Mouse (Mus musculus) liver, postnatal 0 days (tissue): Measurements from ENCODE around the gene Crp. TPM values are rescaled to one million over a fixed set of nuclear protein-coding genes. Genes with fewer than 3 reads are reported as not detected.

Source experiments
- ATAC-seq: fragments of 200-750 bp; cut with Nextera tagmentation; 2 replicates; pipeline ENCODE4 v1.8.0; 2017; ENCODE audit warnings: mild to moderate bottlenecking, moderate library complexity
- DNase-seq: peaks from one replicate; pipeline ENCODE4 v3.0.0-alpha.2; 2016
- H3K27ac ChIP-seq: fragments of 300-500 bp; sonication (generic); 2 replicates; pipeline ENCODE4 v1.5.1; 2014; ENCODE audit warnings: antibody characterized with exemption, moderate library complexity, mild to moderate bottlenecking, low read depth
- H3K27me3 ChIP-seq: fragments of 300-500 bp; sonication (generic); 2 replicates; pipeline ENCODE4 v1.6.1; 2014; ENCODE audit warnings: low read length, control low read depth, mixed read lengths; ENCODE audit not compliant: insufficient read depth
- H3K36me3 ChIP-seq: fragments of 300-500 bp; sonication (generic); replicated peaks from 2 replicates; pipeline ENCODE4 v1.6.1; 2014; ENCODE audit warnings: mild to moderate bottlenecking, control low read depth, low read length, moderate library complexity, mixed read lengths; ENCODE audit not compliant: insufficient read depth
- H3K4me1 ChIP-seq: fragments of 300-500 bp; sonication (generic); 2 replicates; pipeline ENCODE4 v1.6.1; 2014; ENCODE audit warnings: antibody characterized with exemption, mild to moderate bottlenecking, control low read depth; ENCODE audit not compliant: insufficient read depth
- H3K4me2 ChIP-seq: fragments of 300-500 bp; sonication (generic); 2 replicates; pipeline ENCODE4 v1.6.1; 2014; ENCODE audit warnings: low read depth, mild to moderate bottlenecking, low read length, moderate library complexity, mixed read lengths
- H3K4me3 ChIP-seq: fragments of 300-500 bp; sonication (generic); 2 replicates; pipeline ENCODE4 v1.5.1; 2014; ENCODE audit warnings: low read depth, low read length
- H3K9ac ChIP-seq: fragments of 300-500 bp; sonication (generic); replicated peaks from 2 replicates; pipeline ENCODE4 v1.6.1; 2014; ENCODE audit warnings: mild to moderate bottlenecking, moderate library complexity
- H3K9me3 ChIP-seq: fragments of 300-500 bp; sonication (generic); 2 replicates; pipeline ENCODE4 v1.6.1; 2016; ENCODE audit warnings: mild to moderate bottlenecking, control low read depth, low read length, mixed read lengths
- CTCF ChIP-seq: sonication (generic); IDR thresholded peaks from 2 replicates; pipeline ENCODE4 v1.5.1; 2016; ENCODE audit warnings: antibody characterized with exemption, low read depth
- EP300 ChIP-seq: IDR thresholded peaks from 2 replicates; pipeline ENCODE4 v1.6.1; 2016; ENCODE audit warnings: antibody characterized with exemption, low read depth, mild to moderate bottlenecking
- WGBS: fragments of 180-500 bp; shearing (Covaris S2); extraction: QIAGEN DNeasy Blood & Tissue Kit; methylation state at CpG from one replicate; pipeline ENCODE4 v1.1.7; 2014; ENCODE audit not compliant: insufficient replicate concordance; 5-methylcytosine and 5-hydroxymethylcytosine counted together
- polyA plus RNA-seq: library from polyadenylated mRNA; unstranded; fragments of >200 nt; fragmentation: Nextera tagmentation; extraction: Ambion mirVana; gene quantifications from 2 replicates; pipeline ENCODE4 v1.2.1, GENCODE M21; 2015

Crp gene
- polyA plus RNA-seq, 1 experiment from 2014 or later: 340 TPM

DNA sequence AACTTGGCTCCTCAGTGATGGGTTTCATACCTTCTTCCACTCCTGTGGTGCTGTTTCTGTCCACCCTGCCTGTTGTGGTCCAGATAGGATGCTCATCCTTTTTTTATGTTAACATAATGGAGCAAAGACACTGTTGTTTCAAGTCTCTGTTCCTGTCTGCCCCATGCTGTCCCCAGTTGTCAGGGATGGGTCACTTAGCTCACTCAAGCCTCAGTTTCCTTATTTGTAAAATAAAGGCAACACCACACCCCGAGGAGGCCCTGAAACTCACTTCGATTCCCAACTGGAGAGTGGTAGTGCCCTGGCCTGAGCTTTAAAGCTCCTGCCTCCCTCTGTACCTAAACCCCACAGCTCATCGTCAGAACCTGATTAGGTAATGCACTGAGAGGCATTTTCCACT, 40.6 kb upstream of the Crp start:
- H3K4me1 ChIP-seq: no peaks in the 10 kb centered on the region
- H3K9ac ChIP-seq: no peak overlapping the region
- H3K4me3 ChIP-seq: no peak overlapping the region
- 70% methylated on average over 3 of the region's 3 CpGs for WGBS
- H3K27me3 ChIP-seq: no peaks in the 10 kb centered on the region
- ATAC-seq (no peak), DNase-seq (no peak)
- H3K4me2 ChIP-seq: no peak overlapping the region
- H3K9me3 ChIP-seq: no peaks in the 10 kb centered on the region
- H3K36me3 ChIP-seq: no peaks in the 10 kb centered on the region
- TF ChIP-seq CTCF: no peak
- no peak overlapping the region for H3K27ac ChIP-seq

DNA sequence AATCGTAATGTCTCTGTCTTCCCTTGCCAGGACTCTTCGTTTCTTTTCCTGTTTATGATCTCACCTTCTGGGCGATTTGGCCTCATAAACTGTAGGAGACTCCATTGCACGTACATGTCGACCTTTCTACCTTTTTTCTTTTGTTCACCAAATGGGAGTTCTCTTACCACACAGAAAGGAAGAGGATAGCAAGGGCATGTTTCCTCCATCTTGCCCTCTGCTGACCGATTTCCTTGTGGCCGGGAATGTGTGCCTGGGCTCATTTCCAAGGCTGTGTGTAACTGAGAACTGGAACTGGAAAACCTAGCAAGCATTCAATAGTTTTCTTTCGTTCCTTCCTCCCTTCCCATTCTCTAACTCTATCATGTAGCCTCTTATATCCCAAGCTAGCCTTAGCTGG, 38.2 kb upstream of the Crp start:
- Histone ChIP-seq H3K27ac (no peak overlapping the region), H3K27me3 (no peaks in the 10 kb centered on the region), H3K9ac (no peak overlapping the region), H3K36me3 (no peaks in the 10 kb centered on the region), H3K4me2 (no peak overlapping the region), H3K9me3 (no peaks in the 10 kb centered on the region), H3K4me1 (no peaks in the 10 kb centered on the region), H3K4me3 (no peak overlapping the region)
- ATAC-seq: no peak
- 82% methylated on average over 8 of the region's 8 CpGs for WGBS
- TF ChIP-seq CTCF (no peak), EP300 (no peak)
- DNase-seq: no peak

DNA sequence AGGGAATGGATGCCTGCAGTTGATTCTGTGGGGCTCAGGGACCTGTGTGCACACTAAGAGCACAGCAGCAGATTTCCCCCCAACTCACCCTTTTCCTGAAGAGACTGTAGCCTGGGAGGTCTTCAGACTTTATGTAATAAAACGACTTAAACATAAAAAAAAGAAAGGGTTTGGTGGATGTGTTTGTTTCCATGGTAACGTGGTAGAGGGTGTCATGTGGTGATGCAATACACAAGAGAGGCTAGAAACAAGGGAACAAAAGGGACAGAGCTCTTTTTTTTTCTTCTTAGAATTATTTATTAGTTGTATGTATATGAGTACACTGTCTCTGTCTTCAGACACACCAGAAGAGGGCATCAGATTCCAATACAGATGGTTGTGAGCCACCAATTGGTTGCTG, 32.4 kb upstream of the Crp start:
- no peaks in the 10 kb centered on the region for H3K27me3 ChIP-seq
- WGBS: 59% methylated on average over 2 of the region's 2 CpGs
- H3K4me1 ChIP-seq: no peaks in the 10 kb centered on the region
- no peak overlapping the region for H3K9ac ChIP-seq
- H3K9me3 ChIP-seq: no peaks in the 10 kb centered on the region
- no peak overlapping the region for H3K4me3 ChIP-seq
- no peak for DNase-seq
- no peak for ATAC-seq
- H3K36me3 ChIP-seq: no peaks in the 10 kb centered on the region
- no peak for TF ChIP-seq EP300
- TF ChIP-seq CTCF: no peak
- no peak overlapping the region for H3K4me2 ChIP-seq
- no peak overlapping the region for H3K27ac ChIP-seq

DNA sequence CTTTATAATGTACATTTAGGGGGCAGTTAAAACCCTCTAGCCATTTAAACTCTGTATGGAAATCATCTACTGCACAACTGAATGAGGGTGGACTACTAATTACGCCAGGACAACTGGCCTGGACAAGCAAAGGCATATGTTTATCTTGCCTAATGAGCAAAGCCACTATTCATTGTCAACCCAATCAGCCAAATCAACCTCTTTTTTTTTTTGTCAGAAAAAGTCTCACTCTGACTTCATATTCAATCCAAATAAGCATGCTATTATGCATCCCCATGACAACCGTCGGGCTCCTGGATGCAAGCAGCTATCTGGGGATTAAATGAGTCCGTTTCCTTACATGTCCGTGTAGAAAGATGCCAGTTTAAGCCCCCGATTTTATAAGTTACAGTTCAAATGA, 30.3 kb upstream of the Crp start:
- Histone ChIP-seq H3K27ac (no peak overlapping the region), H3K9ac (no peak overlapping the region), H3K4me2 (no peak overlapping the region), H3K4me3 (no peak overlapping the region), H3K9me3 (no peaks in the 10 kb centered on the region), H3K36me3 (no peaks in the 10 kb centered on the region), H3K27me3 (no peaks in the 10 kb centered on the region), H3K4me1 (no peaks in the 10 kb centered on the region)
- no peak for TF ChIP-seq CTCF
- TF ChIP-seq EP300: no peak
- 80% methylated on average over 6 of the region's 6 CpGs for WGBS
- DNase-seq (no peak), ATAC-seq (no peak)

DNA sequence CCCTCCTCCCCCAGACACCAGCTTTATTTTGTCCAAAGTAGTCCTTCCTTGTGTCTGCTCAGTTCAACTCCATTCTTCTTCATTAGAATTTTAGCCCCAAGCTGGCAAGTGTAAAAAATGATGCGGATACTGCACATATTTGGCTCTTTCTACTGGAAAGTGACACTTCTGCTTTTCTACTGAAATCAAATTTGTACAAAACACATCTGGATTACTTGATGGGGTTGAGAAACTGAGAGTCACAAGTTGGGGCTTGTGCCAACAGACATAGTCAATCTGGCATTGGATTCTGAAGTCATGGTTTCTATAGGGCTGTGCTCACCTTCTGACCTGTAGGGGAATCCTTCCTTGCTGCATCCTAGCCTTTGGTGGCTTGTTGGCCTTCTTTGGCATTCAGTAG, 27.1 kb upstream of the Crp start:
- ATAC-seq: no peak
- Histone ChIP-seq H3K27ac (no peak overlapping the region), H3K9ac (no peak overlapping the region), H3K4me3 (no peak overlapping the region), H3K27me3 (no peaks in the 10 kb centered on the region), H3K4me1 (no peaks in the 10 kb centered on the region), H3K36me3 (no peaks in the 10 kb centered on the region), H3K4me2 (no peak overlapping the region), H3K9me3 (no peaks in the 10 kb centered on the region)
- DNase-seq: no peak
- TF ChIP-seq EP300: no peak
- TF ChIP-seq CTCF: no peak
- WGBS: 68% methylated on average over 1 of the region's 1 CpGs

DNA sequence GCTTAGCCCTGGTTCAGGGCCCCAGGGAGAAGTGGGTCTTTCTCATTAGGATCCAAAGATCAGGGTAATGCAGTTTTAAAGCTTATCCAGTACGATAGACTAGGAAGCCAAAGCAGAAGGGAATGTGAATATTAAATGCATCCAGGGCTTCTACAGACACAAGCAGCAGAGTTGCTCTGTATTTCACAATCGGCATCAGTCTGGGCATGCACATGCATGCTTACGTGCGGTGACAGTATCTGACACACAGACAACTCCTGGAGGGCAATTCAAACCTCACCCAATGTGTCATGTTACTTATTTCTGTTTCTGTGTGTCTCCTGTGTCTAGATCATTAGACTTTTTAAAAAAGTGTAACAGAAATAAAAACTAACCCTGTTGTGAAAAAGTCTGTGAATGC, 17.1 kb upstream of the Crp start:
- Histone ChIP-seq H3K9me3 (no peaks in the 10 kb centered on the region), H3K9ac (no peak overlapping the region), H3K4me1 (no peaks in the 10 kb centered on the region), H3K4me2 (no peak overlapping the region), H3K4me3 (no peak overlapping the region), H3K36me3 (no peaks in the 10 kb centered on the region), H3K27ac (no peak overlapping the region), H3K27me3 (no peaks in the 10 kb centered on the region)
- DNase-seq (no peak), ATAC-seq (no peak)
- TF ChIP-seq CTCF (no peak), EP300 (no peak)
- 71% methylated on average over 4 of the region's 4 CpGs for WGBS

DNA sequence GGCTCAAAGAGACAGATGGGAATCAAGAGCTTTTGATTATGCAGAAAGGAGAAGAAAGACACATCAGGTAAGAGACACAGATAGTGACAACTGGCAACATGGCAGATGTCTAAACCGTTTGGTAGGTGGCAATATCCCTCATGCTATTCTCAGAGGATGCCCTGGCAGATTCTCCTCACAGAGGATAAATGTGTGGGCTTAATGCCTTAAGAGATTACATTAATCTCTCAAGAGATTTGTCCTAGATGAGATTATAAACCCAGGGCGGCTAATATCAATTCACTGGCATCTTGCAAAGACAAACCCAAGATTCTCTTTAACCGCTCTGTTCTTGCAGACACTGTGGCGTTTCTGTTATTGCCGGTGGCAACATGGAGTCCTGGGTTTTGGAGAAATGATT, 14.3 kb upstream of the Crp start:
- H3K4me1 ChIP-seq: no peaks in the 10 kb centered on the region
- DNase-seq (no peak), ATAC-seq (no peak)
- TF ChIP-seq EP300: no peak
- no peak for TF ChIP-seq CTCF
- no peaks in the 10 kb centered on the region for H3K36me3 ChIP-seq
- H3K4me3 ChIP-seq: no peak overlapping the region
- no peak overlapping the region for H3K27ac ChIP-seq
- H3K9me3 ChIP-seq: no peaks in the 10 kb centered on the region
- no peaks in the 10 kb centered on the region for H3K27me3 ChIP-seq
- H3K9ac ChIP-seq: no peak overlapping the region
- whole genome bisulfite sequencing: 79% methylated on average over 5 of the region's 5 CpGs
- H3K4me2 ChIP-seq: no peak overlapping the region
